Mouse (Mus musculus) hindbrain, embryonic 12.5 days (tissue): ENCODE data around the gene Ism2. TPM values are rescaled to one million over a fixed set of nuclear protein-coding genes. Genes with fewer than 3 reads are reported as not detected.
A peak's percentile ranks its signal among the peaks of the same experiment; 100 is the strongest.
"Not testable (repeated sequence)": the region's sequence is repeated elsewhere in the genome, so short reads cannot be mapped to it uniquely, and the experiment has no call there.

Experiments
- ATAC-seq: fragments of 200-750 bp; cut with Nextera tagmentation; 2 replicates; pipeline ENCODE4 v1.8.0; 2017; ENCODE audit warnings: moderate TSS enrichment; ENCODE audit not compliant: low FRiP score
- H3K27ac ChIP-seq: fragments of 300-500 bp; sonication (generic); 2 replicates; pipeline ENCODE4 v1.5.1; 2016; ENCODE audit warnings: mild to moderate bottlenecking
- H3K27me3 ChIP-seq: fragments of 300-500 bp; sonication (generic); 2 replicates; pipeline ENCODE4 v1.6.1; 2016; ENCODE audit warnings: mild to moderate bottlenecking
- H3K36me3 ChIP-seq: fragments of 300-500 bp; sonication (generic); 2 replicates; pipeline ENCODE4 v1.6.1; 2016; ENCODE audit warnings: mild to moderate bottlenecking
- H3K4me1 ChIP-seq: fragments of 300-500 bp; sonication (generic); 2 replicates; pipeline ENCODE4 v1.6.1; 2016
- H3K4me2 ChIP-seq: fragments of 300-500 bp; sonication (generic); replicated peaks from 2 replicates; pipeline ENCODE4 v1.6.1; 2016; ENCODE audit warnings: mild to moderate bottlenecking
- H3K4me3 ChIP-seq: fragments of 300-500 bp; sonication (generic); 2 replicates; pipeline ENCODE4 v1.5.1; 2016; ENCODE audit warnings: mild to moderate bottlenecking
- H3K9ac ChIP-seq: fragments of 300-500 bp; sonication (generic); 2 replicates; pipeline ENCODE4 v1.6.1; 2016; ENCODE audit warnings: mild to moderate bottlenecking, moderate library complexity
- H3K9me3 ChIP-seq: fragments of 300-500 bp; sonication (generic); replicated peaks from 2 replicates; pipeline ENCODE4 v1.6.1; 2016; ENCODE audit warnings: mild to moderate bottlenecking
- WGBS: fragments of 180-500 bp; shearing (Covaris S2); methylation state at CpG from one replicate; pipeline ENCODE4 v1.1.7; 2016; 5-methylcytosine and 5-hydroxymethylcytosine counted together
- polyA plus RNA-seq: library from polyadenylated mRNA; unstranded; fragments of >200 nt; fragmentation: Nextera tagmentation; extraction: Ambion mirVana; gene quantifications from 2 replicates; pipeline ENCODE4 v1.2.1, GENCODE M21; 2016

Ism2 gene
- polyA plus RNA-seq, 1 experiment from 2014 or later = 1.0 TPM

DNA sequence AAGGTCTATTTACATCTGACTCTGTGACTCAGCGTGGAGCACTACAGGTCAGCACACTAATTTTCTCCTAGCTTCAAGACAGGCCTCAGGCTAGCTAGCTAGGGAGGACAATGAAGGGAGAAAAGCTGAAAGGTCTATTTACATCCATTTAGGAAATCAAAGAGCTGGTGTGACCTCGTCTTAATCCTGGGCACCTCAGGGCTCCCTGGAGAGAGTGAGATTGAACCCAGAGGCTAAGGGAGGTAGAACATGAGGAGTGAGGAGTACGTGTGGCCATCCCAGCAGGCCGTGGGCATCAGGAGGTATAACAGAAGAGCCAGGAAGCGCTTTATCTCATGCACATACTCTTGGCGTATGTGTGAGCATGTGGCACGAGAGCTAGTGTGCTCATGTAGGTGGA is 15.8 kb downstream of the Ism2 start:
- 0 out of 2 replicates have a peak, but pooled peaks cover 5% of the 10 kb centered on the region for H3K9me3 ChIP-seq
- 66% methylated on average over 7 of the region's 7 CpGs for WGBS

DNA sequence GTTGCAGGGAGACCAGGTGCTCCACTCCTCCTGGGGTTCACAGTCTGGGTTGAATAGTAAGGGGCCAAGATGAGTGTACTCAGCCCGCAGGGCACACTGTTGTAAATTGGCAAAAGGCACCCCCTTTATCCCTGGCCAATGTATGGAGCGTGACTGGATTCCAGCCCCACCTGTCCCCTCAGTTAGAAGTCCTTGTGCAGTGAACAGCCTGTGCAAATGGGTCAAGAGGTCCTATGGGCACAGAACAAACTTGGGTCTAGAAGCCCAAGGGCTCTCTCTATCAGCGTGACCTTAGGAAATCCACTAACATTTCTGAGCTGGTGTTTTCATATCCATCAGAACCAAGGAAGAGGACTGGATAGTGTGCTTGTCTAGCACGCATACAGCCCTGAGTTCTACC is 16.8 kb downstream of the Ism2 start:
- ATAC-seq = no peak
- no peak overlapping the region for H3K27ac ChIP-seq
- 0 out of 2 replicates have a peak, but pooled peaks cover 2% of the 10 kb centered on the region for H3K9me3 ChIP-seq
- H3K4me2 ChIP-seq = no peak overlapping the region
- H3K4me1 ChIP-seq = peaks cover 7% of the 10 kb centered on the region; the same call in 1 of the 2 replicates
- H3K4me3 ChIP-seq = no peak overlapping the region
- no peak overlapping the region for H3K9ac ChIP-seq
- H3K27me3 ChIP-seq = no peaks in the 10 kb centered on the region
- H3K36me3 ChIP-seq = 0 out of 2 replicates have a peak, but pooled peaks cover 1% of the 10 kb centered on the region
- 92% methylated on average over 4 of the region's 4 CpGs for WGBS

More for the DNA sequence above, 15.8 kb downstream of the Ism2 start:
- H3K4me1 ChIP-seq = peaks cover 1% of the 10 kb centered on the region; the same call in 1 of the 2 replicates
- no peak overlapping the region for H3K4me3 ChIP-seq
- no peak overlapping the region for H3K27ac ChIP-seq
- no peak for ATAC-seq
- H3K36me3 ChIP-seq = 0 out of 2 replicates have a peak, but pooled peaks cover 2% of the 10 kb centered on the region
- no peaks in the 10 kb centered on the region for H3K27me3 ChIP-seq
- H3K9ac ChIP-seq = no peak overlapping the region
- H3K4me2 ChIP-seq = no peak overlapping the region

DNA sequence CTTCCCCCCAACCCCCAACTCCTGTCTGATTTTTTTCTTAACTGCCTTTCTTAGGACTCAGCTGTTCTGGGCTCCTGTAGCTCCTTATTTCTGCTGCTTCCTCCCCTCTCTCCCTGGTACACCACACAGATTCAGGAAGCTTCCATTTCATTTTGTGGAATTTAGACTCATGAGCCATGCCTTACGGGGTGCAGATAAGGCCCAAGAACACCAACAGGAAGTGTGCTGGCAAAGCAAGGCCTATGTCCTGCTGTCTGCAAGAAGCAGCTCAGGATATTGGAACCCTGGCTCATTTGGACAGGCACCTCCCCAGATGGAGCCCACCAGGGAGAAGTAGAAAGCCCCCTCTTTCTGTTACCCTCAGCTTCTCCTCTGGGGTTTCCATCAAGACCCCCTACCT is 17.7 kb downstream of the Ism2 start:
- H3K4me3 ChIP-seq = no peak overlapping the region
- no peak overlapping the region for H3K9ac ChIP-seq
- H3K9me3 ChIP-seq = no peaks in the 10 kb centered on the region
- 81% methylated on average over 1 of the region's 1 CpGs for WGBS
- H3K36me3 ChIP-seq = 0 out of 2 replicates have a peak, but pooled peaks cover under 1% of the 10 kb centered on the region
- ATAC-seq = no peak
- no peaks in the 10 kb centered on the region for H3K27me3 ChIP-seq
- no peak overlapping the region for H3K27ac ChIP-seq
- peaks cover 7% of the 10 kb centered on the region; the same call in 1 of the 2 replicates for H3K4me1 ChIP-seq
- H3K4me2 ChIP-seq = no peak overlapping the region

DNA sequence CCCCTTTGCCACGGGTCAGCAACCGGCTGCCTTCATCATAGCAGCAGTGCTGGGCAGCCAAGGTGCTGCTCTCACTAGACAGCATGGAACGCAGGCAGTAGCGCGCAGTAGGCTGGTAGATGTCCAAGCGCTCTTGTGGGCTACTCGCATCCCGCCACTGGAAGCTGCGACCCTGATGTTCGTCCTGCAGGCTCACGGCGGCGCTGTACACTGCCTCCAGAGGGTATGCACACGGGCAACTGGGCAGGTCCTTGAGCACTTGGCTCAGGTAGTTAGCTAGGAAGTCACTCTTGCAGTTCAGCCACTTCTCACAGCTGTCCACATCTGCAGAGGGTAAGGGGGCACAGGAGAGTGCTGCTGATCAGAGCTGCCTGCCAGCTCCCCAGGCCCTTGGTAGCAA is 19.6 kb downstream of the Ism2 start:
- WGBS = 45% methylated on average over 14 of the region's 14 CpGs
- H3K27ac ChIP-seq = no peak overlapping the region

DNA sequence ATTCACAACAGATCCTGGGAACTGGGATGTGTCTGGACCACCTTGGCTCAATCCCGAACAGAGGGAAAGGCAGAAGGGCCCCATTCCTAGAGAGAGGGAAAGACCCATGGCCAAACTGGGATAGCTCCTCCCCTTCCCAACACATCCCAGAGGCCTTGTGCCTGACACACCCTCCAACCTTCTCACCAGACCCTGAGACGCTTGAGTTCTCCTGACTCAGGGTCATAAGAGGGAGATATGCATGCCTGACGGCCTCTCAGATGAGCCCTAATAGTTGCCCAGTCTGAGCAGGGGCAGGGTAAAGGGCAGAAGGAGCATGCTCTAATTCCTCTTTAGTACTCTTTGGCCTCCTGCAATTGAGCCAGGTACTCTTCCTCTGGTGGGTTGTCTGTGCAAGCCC is 20.2 kb downstream of the Ism2 start:
- no peaks in the 10 kb centered on the region for H3K9me3 ChIP-seq
- no peak overlapping the region for H3K9ac ChIP-seq
- H3K4me1 ChIP-seq = peaks cover 7% of the 10 kb centered on the region; the same call in 1 of the 2 replicates
- no peak overlapping the region for H3K4me2 ChIP-seq
- H3K4me3 ChIP-seq = no peak overlapping the region
- peaks cover 25% of the 10 kb centered on the region for H3K36me3 ChIP-seq
- ATAC-seq = no peak
- no peak overlapping the region for H3K27ac ChIP-seq
- H3K27me3 ChIP-seq = no peaks in the 10 kb centered on the region
- 59% methylated on average over 3 of the region's 3 CpGs for WGBS

More for the DNA sequence above, 19.6 kb downstream of the Ism2 start:
- H3K4me2 ChIP-seq = no peak overlapping the region
- H3K27me3 ChIP-seq = no peaks in the 10 kb centered on the region
- no peak overlapping the region for H3K9ac ChIP-seq
- H3K4me3 ChIP-seq = no peak overlapping the region
- no peaks in the 10 kb centered on the region for H3K9me3 ChIP-seq
- peaks cover 20% of the 10 kb centered on the region for H3K36me3 ChIP-seq
- H3K4me1 ChIP-seq = peaks cover 7% of the 10 kb centered on the region; the same call in 1 of the 2 replicates
- 0 out of 2 replicates have a peak, but pooled peaks have one; percentile 15 for ATAC-seq

DNA sequence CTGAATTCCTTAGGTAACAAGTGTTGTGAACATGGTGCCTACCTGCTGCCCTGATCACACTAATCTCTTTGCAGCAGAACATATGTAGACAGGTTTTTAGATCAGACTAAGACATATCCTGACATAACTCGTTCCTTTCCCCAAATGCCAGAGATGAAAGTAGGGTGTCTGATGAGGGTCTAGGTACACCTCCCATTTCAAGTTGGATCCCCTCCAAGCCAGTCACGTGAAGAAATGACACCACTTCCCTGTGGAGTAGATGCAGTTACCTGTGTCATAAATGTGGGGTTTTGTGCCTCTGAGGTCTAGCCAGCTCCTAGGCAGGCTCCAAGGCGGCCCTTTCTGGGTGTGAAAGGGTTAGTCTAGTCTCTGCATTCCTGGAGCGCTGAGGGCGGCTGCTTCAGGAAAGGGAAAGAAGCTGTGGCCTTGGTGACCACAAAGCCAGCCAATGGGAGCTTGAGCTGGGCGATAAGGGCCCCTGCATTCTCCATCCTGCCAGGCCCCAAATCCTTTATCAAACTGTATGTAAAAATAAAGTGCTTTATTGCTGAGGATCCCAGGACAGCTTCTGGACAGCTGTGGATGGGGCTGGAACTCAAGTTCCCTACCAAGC is 21.3 kb downstream of the Ism2 start:
- Histone ChIP-seq H3K9me3 (no peaks in the 10 kb centered on the region), H3K36me3 (peaks cover 35% of the 10 kb centered on the region), H3K4me1 (peaks cover 7% of the 10 kb centered on the region; the same call in 1 of the 2 replicates), H3K27ac (no peak overlapping the region), H3K27me3 (no peaks in the 10 kb centered on the region), H3K4me2 (0 out of 2 replicates have a peak overlapping the region, but pooled peaks have one; percentile 1), H3K9ac (no peak overlapping the region), H3K4me3 (no peak overlapping the region)
- no peak for ATAC-seq
- 16% methylated on average over 6 of the region's 6 CpGs for WGBS

DNA sequence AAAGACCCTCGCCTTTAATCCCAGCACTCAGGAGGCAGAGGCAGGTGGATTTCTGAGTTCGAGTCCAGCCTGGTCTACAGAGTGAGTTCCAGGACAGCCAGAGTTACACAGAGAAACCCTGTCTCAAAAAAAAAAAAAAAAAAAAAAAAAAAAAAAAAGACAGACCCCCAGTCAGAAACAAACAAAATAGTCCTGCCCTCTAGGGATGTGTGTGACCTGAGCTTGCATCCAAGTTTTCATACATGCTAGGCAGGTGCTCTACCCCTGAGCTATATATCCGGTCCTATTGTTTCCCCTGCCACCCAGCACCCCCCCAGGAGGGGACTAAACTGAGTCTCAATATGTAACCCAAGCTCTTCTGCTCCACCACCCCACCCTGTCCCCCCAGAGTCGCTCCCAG is 22.3 kb downstream of the Ism2 start:
- not testable (repeated sequence) for H3K9ac ChIP-seq, H3K4me1 ChIP-seq, ATAC-seq, H3K27me3 ChIP-seq, H3K4me2 ChIP-seq, H3K9me3 ChIP-seq, H3K27ac ChIP-seq, H3K4me3 ChIP-seq
- WGBS = 83% methylated on average over 4 of the region's 4 CpGs
- H3K36me3 ChIP-seq = peaks cover 45% of the 10 kb centered on the region

DNA sequence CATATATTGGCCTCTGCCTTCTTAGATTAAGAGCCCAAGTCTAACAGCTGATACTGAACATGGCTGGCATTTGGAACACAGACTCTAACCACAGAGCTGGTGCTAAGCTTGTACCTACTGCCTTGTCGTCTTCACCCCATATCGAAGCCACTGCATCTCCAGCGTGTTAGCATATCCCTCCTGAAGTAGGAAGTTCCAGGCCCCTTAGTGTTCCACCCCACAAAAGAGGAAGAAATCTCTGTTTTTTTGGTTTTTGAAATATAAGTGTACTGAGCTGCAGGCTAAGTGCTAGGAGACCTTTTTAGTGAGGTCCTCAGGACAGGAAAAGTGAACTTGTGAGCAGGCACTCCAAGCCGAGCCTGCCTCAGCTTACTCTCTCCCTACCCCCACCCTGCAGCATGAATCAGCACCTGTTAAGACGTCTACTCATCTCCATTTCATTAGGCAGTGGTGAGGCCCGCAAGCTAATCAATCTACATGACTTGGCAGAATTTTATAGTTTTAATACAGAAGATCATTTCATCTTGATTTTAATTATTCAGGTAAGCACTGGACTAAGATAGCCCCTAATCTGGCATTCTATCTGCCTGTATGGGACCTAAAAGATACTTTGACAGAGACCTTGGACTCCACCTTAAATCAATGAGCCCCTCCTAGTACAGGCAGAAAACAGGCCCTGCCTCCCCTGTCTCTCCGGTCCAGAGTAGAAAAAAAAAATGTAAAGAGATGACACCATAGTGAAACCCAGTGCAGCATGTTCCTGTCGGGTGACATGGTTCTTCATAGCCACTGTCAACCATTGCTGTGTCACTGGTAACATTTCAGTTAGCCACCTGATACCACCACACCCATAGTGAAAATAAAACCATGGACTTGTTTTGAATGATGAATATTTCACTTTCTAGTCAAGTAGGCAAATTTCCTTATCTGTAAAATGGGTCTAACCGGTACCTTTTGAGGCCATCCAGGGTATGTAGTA is 24.4 kb downstream of the Ism2 start:
- peaks cover 66% of the 10 kb centered on the region for H3K36me3 ChIP-seq
- no peak overlapping the region for H3K9ac ChIP-seq
- no peak overlapping the region for H3K4me2 ChIP-seq
- 90% methylated on average over 9 of the region's 9 CpGs for WGBS
- no peak for ATAC-seq
- H3K4me3 ChIP-seq = no peak overlapping the region
- H3K4me1 ChIP-seq = peaks cover 7% of the 10 kb centered on the region; the same call in 1 of the 2 replicates
- no peaks in the 10 kb centered on the region for H3K27me3 ChIP-seq
- no peaks in the 10 kb centered on the region for H3K9me3 ChIP-seq
- no peak overlapping the region for H3K27ac ChIP-seq

DNA sequence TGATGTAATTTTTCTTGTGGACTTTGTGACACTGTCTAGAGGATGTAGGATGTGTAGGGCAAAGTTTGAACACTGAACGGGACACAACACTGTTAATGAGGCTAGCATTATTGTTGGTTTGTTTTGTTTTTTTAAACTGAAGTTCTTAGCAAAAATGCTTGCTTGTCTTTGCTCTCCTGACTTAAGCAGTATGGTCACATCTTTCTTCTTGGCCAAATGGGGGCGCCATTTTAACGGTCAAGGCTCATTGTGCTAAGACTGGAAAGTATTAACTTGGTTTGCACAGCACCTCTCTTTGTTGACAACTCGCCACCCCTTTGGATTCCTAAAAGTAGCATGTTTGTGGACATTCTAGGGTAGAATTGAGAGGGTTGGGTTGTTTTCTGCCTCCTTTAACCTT is 31.8 kb downstream of the Ism2 start:
- Histone ChIP-seq H3K9me3 (no peaks in the 10 kb centered on the region), H3K4me1 (peaks cover 18% of the 10 kb centered on the region), H3K9ac (peak overlapping the region; percentile 87), H3K36me3 (peaks cover 42% of the 10 kb centered on the region), H3K27me3 (no peaks in the 10 kb centered on the region), H3K4me2 (peak overlapping the region; percentile 73), H3K27ac (no peak overlapping the region), H3K4me3 (peak overlapping the region; percentile 75)
- no peak for ATAC-seq
- WGBS = 28% methylated on average over 4 of the region's 4 CpGs

DNA sequence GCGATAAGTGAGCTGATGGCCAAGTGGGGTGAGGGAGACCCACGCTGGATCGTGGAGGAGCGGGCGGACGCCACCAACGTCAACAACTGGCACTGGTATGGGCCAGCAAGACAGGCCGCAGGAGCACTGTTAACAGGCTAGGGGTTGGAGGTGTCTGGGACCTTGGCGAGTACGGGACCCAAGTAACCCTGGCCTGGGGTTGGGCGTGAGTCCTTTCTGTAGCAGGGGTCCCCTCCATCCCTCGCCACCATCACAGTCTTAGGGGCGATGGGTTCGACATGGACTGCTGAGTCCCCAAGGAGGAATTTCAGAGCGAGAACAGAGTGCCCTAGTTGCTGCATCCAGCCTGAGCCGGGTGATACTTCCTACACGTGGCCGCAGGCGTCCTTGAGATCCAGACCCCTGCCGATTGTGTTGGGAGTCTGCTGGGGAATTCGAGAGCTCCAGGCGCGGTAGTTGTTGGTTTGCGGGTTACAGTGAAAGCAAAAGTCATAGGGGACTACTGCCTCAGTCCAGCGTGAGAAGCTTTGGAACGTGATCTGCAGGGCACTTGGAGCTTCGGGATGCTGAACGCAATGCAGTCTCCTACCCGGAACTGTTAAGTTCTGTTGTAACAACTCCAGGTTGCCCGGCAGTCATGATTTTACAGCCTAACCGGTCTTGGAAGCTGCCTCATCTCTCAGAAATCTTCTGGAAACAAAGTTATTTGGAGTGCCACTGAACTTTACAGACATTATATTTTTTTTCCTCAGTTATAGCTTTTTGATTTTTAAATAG is 32.5 kb downstream of the Ism2 start:
- peaks cover 18% of the 10 kb centered on the region for H3K4me1 ChIP-seq
- ATAC-seq = peak; percentile 74
- under 1% methylated on average over 31 of the region's 31 CpGs for WGBS

DNA sequence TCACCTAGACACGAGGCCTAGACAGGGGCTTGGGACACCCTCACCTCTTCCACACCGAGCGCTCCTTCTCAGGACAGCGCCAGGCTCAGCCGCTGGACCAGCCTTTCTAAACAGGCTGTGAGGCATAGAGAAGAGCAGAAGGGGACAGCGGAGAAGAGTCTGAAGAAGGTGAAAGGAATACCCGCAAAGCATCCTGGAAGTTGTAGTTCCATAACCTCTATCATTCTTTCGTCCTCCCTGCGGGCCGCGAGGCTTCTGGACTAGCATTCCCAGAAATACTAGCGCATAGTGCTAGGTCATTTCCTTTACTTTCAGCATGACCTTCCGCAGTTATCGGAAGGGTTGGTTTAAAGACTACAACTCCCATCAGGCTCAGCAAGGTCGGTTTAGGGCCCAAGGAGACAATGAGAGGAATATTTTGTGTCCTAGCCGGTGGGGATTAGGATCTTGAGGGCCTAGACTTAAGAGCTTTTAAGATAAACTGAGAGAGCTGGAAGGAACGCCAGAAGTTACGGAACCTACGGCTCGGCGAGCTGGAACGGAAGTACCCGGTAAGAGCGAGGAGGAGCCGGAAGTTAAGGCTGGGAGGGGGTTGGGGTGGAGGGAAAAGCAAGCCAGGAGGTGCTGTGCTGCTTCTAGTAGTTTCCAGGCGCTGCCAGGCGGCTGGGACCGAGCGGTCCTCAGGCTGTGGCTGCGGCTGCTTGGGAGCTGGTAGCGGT is 33.2 kb downstream of the Ism2 start, which contains the start of the genes Vipas39 and Ahsa1:
Gene Vipas39 (minus strand): TSS at position 149 of the 719 bp plus-strand sequence.
Gene Ahsa1 (plus strand): TSS at position 372 of the 719 bp plus-strand sequence.
- peak within 1 kb of the TSS; percentile 74 for H3K4me2 ChIP-seq
- peak within 1 kb of the TSS; percentile 86 for H3K27ac ChIP-seq
- ATAC-seq = peak; percentile 99
- no peaks in the 10 kb centered on the region for H3K27me3 ChIP-seq
- no peaks in the 10 kb centered on the region for H3K9me3 ChIP-seq
- WGBS = 0% methylated on average over 31 of the region's 31 CpGs
- peaks cover 40% of the 10 kb centered on the region for H3K36me3 ChIP-seq
- H3K4me1 ChIP-seq = peaks cover 18% of the 10 kb centered on the region
- H3K9ac ChIP-seq = peak within 1 kb of the TSS; percentile 87
- peak within 1 kb of the TSS; percentile 75 for H3K4me3 ChIP-seq

More for the DNA sequence above, 32.5 kb downstream of the Ism2 start:
- peak overlapping the region; percentile 75 for H3K4me3 ChIP-seq
- peak overlapping the region; percentile 86 for H3K27ac ChIP-seq
- peak overlapping the region; percentile 87 for H3K9ac ChIP-seq
- H3K36me3 ChIP-seq = peaks cover 40% of the 10 kb centered on the region
- H3K9me3 ChIP-seq = no peaks in the 10 kb centered on the region
- H3K27me3 ChIP-seq = no peaks in the 10 kb centered on the region
- peak overlapping the region; percentile 73 for H3K4me2 ChIP-seq
